Mouse (Mus musculus): ENCODE measurements around the gene Foxc1.
A peak's percentile ranks its signal among the peaks of the same experiment; 100 is the strongest.

Foxc1 gene

DNA sequence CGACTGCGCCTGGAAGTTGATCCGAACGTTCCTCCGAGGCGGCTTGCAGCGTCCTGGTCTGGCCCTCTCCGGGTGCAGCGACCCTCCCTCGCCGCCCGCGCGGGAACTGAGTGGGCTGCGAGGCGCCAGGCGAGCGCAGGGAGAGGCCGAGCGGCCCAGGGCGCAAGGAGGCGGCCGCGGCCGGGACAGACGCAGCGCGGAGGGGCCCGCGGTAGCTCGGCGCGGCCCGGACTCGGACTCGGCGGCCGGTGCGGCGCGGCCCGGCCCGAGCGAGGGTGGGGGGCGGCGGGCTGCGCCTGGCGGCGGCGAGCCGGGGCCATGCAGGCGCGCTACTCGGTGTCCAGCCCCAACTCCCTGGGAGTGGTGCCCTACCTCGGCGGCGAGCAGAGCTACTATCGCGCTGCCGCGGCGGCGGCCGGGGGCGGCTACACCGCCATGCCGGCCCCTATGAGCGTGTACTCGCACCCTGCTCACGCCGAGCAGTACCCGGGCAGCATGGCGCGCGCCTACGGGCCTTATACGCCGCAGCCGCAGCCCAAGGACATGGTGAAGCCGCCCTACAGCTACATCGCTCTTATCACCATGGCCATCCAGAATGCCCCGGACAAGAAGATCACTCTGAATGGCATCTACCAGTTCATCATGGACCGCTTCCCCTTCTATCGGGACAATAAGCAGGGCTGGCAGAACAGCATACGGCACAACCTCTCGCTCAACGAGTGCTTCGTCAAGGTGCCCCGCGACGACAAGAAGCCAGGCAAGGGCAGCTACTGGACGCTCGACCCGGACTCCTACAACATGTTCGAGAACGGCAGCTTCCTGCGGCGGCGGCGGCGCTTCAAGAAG is 680 bp downstream of the Foxc1 start:
- DNase-seq = no peak

- no peak for DNase-seq
These were observed 1.3 kb downstream of the Foxc1 start for GRCm38 (mm10) chr13:31807736-31808115.

- DNase-seq = no peak
These were observed 1.8 kb downstream of the Foxc1 start for GRCm38 (mm10) chr13:31808116-31808803.

GRCm38 (mm10) chr13:31808804-31809420 is 2.5 kb downstream of the Foxc1 start:
- DNase-seq = no peak

DNA sequence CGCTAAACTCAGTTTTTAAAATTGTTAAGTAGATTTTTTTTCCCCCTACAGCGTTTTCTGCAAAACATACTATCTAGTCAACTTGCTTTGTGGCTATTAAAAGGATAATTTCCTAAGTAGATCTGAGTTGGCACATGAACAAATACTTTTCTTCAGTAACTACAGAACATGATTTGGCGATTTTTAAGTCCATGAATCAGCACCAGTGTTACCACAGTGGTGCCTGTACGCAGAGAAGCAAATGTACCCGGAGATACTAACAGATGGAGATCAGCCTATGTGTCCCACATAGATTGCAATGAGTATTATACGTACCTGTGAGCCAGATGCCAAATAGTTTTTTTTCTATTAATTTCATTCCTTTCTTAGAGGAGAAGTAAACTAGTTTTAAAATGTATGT is 3.3 kb downstream of the Foxc1 start:
- DNase-seq = no peak

DNA sequence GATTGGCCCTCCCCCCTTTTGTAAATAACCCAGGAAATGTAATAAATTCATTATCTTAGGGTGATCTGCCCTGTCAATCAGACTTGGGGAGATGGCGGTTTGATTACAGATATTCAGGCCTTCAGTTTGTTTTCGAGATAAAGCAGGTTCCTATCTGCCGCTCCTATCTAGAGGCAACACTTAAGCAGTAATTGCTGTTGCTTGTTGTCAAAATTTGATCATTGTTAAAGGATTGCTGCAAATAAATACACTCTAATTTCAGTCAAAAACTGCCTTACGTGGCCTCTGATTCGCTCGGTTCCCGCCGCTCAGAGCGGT is 3.9 kb downstream of the Foxc1 start:
- no peak for DNase-seq

DNA sequence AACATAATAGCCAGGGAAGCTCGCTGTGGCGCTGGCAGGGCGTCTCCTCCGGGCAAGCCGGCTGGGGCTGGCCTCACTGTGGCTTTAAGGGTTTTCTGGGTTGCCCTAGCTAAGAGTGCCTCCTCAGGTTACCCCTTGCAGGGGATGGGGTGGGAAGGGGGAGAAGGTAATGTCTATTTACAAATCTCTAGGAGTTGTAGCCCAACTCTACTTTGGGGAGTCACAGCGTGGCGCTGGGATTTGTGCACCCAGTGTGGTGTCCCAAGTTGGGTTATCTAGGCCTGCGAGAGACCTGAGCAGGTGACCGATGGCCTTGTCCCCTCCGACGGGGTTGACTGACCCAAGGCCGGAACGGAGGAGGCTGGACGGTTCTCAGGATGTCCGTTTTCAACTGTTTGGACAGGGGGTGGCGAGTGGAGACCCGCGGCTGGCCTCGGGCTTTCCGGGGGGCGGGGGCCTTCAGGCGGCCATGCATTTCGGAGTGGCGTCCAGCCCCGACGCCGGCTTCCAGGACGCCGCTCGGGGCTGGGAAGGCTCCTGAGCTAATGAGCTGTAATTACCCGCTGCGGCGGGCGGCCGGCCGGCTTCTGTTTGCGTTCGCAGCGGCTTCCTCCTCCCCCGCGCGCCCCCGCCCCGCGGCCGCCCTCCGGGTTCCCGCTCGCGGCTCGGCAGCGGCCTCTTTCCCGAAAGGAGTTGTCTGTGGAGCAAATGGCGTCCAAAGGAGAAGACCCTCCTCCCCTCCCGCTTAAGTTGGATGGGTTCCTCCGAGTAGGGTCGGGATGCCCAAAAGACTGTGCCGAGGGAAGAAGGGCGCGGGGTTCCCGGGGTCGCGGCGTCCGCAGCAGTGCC is 4.5 kb downstream of the Foxc1 start:
- no peak for DNase-seq

- no peak for DNase-seq
These were observed 5.1 kb downstream of the Foxc1 start for GRCm38 (mm10) chr13:31811542-31812021.

GRCm38 (mm10) chr13:31812701-31813100 is 6.3 kb downstream of the Foxc1 start:
- DNase-seq = no peak

DNA sequence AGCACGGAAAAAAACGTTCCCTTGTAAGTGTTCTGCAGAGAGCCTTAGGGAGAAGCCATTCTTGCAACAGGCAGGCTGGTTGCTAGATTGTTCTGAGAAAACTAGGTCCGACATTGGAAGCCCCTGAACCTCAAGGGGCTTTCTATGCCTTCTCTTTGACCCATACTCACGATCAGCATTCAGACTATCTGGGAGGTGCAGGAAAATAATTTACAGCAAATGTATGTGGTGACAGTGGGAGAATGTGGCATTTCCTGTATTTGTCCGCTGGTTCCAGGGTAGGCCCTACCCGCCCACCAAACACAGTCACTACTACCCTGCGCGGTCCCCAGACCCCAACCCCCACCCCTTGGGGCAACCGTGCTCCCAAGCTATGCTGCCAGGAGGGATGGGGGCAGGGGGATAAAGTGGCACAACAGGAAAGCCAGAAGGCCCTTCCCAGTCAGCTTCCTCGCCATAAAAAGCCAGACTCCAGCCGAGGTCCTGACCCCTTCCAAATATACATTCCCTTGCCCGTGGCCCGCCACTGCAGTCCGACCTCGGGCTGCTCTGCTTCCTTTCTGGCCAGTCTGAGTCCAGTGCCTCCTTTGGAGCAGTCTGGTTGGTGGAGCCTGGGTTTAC is 9.1 kb downstream of the Foxc1 start:
- DNase-seq = no peak

DNA sequence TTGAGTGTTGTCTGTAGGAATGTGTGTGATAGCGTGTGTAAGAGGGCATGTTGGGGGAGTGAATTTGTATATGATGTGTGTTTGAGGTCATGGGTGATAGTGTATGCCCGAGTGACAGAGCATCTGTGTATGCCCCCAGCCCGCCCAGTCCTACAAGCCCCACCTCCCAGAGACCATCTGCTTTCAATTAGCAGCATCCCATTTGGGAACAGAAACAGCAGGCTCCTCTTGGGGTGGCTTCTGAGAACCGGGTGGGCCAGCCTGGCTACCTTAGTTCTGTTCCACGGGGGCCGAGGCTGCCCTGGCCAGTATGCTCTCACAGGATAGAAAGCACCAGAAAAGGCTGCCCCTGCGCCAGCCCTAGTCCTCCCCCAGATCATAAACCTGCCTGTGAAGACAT is 11.9 kb downstream of the Foxc1 start:
- no peak for DNase-seq

DNA sequence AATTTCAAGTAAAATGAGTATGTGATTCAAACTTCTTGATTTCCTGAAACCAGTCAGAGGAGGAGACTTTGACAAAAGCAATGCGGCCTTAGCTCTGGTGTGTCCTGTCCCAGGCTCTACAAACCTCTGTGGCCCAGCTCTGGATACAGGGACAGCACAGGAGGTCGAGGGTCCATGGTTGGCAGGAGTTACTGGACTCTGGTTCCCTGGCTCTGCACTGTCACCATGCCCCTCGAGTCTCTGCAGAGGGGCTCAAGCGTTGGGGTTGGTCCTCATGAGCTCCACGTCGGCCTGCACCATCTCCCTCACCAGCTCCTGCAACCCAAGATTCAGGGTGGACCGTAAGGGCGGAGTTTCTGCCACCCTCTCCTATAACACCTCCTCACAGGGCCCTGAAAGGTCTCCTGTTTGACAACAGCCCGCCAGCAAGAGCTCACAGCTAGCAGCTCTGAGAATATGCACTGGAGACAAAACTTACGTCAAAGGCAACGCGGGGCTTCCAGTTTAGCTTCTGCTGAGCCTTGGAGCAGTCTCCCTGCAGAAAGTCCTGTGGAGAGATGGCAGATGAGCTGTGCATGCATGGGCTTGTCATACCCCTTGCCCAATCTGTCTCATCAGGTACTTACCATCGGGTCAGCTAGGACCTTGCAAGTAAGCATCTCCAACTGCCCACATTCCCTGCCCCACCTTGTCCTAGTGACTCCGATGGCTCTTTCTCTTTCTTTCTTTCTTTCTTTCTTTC is 13.4 kb downstream of the Foxc1 start:
- no peak for DNase-seq

DNA sequence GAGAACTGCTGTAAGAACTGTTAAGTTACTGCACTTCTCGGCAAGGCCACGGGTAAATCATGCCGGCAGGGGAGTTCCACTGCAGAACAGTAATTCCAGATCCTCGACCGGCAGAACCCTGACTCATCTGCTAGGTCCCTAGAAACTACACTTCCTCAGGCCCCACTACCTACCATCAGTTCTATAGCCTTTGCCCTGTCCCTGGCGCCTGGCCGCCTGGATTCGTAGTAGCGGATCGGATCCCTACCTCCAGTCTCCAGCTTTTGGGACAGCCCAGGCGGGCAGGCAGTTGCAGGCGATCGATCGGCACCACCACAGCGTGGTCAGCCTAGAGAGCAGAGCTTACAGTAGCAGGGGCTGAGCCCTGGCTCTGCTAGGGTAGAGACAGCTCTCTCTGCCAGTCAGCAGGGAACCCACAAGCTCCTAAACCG is 14.2 kb downstream of the Foxc1 start:
- DNase-seq = peak; percentile 79

- no peak for DNase-seq
These were observed 14.6 kb downstream of the Foxc1 start for GRCm38 (mm10) chr13:31821050-31821449.

GRCm38 (mm10) chr13:31823316-31823715 is 16.9 kb downstream of the Foxc1 start:
- DNase-seq = no peak

DNA sequence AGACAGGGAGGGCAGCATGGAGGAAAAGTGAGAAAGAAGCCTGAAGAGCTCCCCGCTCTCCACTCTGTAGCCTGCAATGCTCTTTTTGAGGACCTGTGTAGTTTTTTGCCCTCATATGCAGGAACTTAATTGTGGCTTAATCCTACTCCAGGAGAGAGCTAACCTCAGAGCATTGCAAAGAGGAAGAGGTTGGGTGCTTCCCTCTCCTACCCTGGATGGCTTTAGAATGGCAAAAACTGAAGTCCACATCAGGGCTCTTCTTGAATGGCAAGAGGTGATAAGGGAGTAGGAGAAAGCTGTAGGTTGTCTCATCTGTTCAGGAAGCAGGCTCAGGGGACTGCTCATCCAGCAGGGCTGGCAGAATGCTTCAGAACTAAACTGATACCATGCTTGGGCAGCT is 18.7 kb downstream of the Foxc1 start:
- DNase-seq = no peak

DNA sequence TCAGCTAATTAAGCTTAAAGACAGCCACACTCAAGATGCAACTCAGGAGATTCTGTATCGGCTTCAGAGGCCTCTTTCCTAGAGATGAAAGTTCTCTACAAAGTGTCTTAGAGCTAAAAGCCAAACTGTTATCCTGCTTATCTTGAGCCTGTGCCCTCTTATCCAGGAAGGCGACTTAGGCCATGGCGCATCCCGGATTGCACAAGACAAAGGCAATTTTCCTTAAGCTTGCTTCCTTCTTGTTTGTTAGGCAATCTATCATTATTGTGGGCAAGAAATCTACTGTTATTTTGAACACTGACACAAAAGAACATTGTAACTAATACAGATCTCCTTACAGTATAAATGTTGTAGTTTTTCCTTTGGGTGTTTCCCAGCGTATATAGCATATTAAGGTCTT is 20.7 kb downstream of the Foxc1 start:
- no peak for DNase-seq

DNA sequence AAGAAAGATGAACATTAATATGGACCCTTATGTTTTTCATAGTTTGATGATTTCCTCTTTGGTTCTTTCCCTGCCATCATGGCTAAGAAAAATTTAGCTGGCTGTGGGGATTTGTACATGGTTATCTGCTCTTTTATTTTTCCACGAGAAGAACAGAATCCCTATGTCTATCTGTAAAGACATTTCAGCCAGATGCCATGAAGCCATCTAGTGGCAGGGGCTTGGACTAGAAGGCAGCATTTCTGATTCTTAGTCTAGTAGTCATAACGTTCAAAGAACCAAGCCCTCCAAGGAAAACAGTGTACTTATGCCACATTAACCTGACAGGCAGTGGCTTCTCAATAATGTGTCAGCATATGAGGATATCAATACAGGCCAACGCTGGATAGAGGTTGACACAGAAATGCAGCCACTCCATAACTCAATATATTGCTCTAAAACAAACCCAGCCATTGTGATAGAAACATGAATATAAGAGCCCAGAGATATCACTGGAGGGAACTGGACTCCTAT is 21.4 kb downstream of the Foxc1 start:
- DNase-seq = no peak

- DNase-seq = no peak
These were observed 22.0 kb downstream of the Foxc1 start for GRCm38 (mm10) chr13:31828446-31828845.

DNA sequence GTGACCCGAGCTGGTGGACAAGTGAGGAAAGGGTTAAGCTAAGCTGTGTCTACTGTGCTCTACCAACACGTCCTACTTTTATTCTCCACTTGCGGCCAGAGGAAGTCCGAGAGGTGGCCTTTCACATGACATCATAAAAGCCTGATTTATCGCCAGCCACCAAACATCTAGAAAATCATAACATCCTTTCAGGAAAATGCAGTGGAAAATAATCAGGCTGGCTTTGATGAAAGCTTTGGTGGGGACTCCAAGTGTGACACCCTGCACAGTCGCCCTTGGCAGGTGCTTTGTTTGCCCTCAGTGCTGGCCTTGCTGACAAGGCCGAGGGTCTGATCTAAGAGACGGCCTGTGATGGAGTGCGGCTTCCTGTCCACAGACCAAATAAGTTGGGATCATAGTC is 23.9 kb downstream of the Foxc1 start:
- DNase-seq = no peak

DNA sequence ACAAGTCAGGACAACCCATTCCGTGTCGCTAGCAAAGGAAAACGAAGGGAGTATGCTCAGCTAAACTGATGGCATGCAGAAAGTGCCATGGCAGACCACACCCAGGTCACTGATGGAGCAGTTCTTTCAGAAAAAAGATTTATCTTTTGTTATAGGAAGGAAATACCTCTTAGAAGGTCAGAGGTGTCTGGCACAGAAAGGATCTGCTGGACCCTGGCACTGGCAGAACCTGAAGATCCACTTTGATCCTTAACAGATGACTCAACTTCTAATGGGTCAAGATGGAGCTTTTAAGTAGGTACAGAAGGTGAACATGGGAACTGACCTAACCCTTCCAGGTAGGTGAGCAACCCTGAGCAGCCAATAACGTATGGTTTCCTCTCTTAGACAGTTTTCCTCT is 29.4 kb downstream of the Foxc1 start:
- DNase-seq = no peak
